Mouse (Mus musculus) CD4-positive, CD25-positive, alpha-beta regulatory T cell, adult 2 months (primary cell): ENCODE results near the gene Nhlrc1.
A peak's percentile ranks its signal among the peaks of the same experiment; 100 is the strongest.

Experiments used
- DNase-seq: peaks from one replicate; pipeline ENCODE4 v3.0.0-alpha.2; 2012; ENCODE audit warnings: low read depth, low spot score

Gene Nhlrc1

DNA sequence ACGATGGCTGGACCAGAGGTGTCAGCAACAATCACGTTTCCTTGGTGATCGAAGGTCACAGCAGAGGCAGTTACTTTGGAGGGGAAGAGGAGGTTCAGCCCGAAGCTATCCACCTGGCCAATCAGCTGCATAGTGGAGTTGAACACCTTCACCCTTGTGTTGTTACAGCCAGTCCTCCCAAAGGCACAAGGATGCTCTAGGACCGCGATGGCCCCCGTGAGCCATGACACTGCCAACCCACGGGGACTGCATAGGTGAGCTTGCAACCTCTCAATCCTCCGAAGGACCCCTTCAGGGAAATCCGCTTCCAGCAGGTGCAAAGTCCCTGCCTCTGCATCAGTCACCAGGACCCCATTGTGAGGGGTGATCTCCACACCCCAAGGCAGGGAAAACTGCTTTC is 910 bp downstream of the Nhlrc1 start:
- no peak for DNase-seq

DNA sequence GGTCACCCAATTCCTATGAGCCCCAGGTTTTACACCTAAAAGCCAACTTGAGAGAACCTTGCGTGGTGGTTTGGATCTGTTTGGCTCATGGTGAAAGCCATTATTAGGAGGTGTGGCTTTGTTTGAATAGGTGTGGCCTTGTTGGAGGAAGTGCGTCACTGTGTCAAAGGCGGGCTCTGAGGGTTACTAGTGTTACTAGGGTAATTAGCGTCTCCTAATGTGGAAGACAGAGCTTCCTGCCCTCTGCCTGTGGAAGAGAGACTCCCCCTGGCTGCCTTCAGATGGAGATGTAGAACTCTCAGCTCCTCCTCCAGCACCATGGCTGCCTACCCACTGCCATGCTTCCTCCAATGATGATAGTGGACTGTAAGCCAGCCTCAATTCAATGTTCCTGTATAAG is 13.1 kb downstream of the Nhlrc1 start:
- DNase-seq, result no peak

DNA sequence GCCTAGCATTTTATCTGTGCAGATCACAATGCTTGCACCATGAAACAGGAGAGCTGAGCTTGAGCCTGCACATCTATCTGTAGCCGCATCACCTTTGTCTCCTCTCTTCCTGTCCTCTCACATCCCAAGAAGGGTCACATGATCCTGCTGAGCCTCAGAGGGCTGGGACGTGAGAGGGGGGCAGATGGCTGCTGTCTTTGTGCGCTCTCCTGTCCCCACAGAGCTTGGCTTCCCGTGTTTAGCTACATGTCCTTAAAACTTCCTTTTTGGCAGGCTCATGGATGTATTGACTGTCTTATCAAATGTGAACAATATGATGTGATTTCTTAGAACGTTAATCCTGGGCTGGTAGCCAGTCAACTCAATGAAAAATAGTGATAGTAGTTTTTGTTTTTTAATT is 15.2 kb downstream of the Nhlrc1 start:
- no peak for DNase-seq

DNA sequence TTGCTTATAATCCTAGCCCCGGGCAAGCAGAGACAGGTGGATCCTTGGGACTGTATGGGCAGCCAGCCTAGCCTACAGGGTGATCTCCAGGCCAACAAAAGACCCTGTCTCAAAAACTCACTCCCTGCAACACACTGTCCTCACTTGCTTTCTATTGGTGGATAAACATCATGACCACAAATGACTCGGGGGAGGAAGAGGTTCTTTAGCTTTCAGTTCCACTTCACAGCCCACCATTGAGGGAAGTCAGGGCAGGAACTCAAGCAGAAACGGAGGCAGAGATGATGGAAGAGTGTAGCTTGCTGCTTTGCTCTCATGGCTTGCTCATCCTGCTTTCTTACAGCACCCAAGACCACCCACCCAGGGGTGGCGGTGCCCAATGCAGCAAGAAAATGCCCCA is 17.3 kb downstream of the Nhlrc1 start:
- DNase-seq, result no peak

DNA sequence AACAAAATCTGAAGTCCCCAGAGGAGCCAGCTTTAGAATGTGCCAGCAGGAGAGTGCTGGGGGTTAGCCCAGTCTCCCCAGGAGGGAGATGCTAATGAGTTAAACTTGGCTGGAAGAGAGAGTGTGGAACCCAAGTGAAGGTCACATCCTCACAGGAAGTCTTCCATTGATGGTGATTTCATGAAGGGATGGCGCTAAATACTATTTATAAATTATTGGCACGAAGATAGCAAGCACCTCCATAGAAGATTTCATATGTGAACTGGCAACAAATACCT is 21.4 kb downstream of the Nhlrc1 start:
- DNase-seq, result no peak

DNA sequence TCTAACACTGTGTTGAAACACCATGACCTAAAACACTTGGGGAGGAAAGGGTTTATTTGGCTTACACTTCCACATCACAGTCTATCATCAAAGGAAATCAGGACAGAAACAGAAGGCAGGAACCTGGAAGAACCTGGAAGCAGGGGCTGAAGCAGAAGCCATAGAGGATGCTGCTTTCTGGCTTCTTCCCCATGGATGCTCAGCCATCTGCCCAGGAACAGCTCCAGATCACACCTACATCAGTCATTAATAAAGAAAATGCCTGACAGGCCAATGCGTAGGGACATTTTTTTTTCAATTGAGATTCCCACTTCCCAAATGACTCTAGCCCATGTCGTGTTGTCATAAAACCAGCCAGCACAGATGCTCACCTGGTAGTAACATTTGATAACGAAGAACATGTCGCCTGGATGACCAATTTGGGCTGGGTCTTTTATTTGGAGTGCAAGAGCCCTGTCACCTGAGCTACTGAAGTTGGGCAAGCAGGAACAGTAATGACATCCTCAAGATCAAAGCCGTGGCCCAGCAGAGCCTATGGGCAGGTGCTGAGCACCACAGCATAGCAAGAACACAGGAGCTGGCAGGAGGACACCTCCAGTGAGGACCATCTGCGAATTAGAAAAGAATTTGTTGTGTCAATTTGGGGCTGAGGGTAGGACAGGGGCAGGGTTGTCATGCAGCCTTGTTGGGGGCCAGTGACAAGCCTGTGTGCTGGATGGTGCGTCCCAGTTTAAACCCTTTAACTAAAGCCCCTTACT is 22.0 kb downstream of the Nhlrc1 start:
- no peak for DNase-seq

DNA sequence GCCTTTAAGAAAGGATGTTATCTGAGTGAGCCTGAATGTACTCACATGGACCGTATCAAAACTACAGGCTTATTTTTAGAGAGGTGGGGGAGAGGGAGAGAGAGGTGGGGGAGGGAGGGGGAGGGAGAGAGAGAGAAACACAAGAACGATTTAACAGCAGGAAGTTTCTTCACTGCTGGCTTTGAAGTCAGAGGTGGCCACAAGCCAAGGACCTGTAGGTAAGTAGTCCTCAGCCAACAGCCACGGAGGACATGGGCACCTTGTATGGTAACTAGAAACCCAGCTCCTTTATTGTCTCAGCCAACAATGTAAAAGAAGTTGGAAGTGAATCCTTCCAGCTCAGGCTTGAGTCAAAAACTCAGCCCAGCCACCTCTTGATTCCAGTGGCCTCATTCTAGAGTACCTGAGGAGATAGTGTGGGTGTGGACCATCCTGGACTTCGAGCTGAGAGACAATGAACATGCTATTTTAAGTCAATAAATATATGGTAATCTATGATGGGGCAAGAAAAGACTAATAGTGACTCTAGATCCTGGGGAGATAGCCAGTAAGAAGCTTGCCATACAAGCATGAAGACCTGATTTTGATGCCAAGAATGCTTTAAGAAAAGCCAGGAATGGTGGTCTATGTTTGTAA is 24.2 kb downstream of the Nhlrc1 start:
- no peak for DNase-seq

DNA sequence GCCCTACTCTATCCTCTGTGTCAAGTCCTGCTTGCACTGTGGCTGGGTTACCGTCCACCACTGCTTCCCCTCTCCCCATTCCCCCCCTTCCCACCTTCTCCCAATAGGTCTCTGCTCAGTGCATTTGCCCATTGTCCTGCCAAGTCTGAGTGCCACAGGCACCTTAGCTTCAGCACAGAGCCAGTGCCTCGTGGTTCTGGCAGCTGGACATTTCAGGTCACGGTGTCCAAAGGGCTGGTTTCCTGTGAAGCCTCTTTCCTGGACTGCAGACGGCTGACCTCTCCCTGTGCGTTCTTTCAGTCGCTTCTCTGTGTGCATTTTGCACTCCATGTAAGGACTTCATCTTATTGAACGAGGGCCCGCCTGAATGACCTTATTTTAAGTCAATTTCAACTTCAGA is 26.7 kb downstream of the Nhlrc1 start:
- no peak for DNase-seq

DNA sequence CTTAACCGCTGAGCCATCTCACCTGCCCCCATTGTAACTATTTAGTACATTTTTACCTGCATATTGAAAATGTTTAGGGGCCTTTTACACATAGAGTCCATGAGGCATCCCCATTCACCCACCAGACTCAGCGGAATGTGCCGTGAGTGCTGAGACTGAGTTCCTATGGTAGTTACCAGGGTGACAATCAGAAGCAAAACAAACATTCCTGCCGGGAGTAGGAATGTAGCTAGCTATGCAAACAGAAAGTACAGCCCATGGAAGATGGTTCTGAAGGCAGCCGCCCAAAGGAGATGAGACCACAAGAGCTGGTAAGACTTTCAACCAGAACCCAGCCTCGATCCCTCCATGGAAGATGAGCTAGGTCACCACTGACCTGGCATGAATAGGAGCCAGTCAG is 28.4 kb downstream of the Nhlrc1 start:
- DNase-seq, result no peak

DNA sequence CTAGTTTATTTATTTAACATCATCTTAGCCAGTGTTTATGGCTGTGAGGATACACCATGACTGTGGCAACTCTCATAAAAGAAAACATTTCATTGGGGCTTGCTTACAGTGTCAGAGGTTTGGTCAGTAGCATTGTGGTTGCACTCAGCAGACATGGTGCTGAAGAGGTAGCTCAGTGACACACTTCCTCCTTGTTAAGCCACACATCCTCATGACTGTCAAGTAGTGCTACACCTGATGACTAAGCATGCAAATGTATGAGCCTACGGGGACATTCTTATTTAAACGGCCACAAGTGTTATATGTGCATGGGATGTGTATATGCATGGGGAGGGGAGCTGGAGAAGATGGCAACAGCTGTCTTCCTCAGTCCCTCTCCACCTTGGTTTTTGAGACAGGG is 30.8 kb downstream of the Nhlrc1 start:
- DNase-seq, result peak; percentile 32

DNA sequence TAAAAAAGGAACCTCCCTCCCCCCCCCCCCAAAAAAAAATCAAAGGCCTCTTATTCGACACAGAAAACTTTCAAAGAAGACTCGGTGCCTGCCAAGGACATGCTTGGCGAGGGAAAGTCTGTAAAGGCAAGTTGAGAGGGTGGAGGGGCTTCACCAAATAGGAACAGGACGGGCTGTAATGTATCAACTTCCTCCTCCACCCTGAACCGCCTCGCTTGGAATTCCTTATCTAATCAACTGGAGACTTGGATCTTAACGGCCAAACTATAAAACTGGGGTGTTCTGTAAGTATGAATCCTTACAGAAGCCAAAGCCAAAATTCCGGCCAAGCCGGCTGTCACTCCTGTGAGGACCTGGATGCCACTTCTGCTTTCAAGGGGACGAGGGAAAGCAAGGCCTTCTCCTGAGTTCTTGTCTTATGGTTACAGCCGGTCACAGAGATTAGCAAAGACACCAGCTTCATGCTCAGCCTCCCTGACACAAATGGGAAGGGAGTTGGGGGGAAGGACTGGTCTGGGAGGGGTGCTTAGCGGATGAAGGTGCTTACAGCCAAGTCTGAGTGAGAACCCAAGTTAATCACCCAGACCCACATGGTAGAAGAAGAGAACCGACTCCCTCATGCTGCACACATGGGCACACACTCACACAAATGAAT is 34.7 kb downstream of the Nhlrc1 start:
- no peak for DNase-seq

DNA sequence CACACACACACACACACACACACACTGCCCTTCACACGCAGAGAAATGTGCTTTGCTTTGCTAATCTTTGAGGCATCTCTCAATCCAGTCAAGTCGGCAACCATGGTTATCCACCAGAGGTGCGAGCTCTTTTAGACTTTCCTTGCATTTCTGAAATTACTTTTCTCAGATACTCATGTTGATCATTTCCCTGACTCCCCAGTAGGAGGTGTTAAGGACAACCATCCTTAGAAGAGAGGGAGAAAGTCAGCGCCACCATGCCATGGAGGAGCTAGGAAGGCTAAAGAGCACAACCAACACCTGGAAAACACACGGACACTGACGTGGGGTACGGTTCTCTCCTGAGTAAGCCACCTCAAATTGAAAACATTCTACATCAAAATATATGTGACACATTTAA is 38.1 kb downstream of the Nhlrc1 start:
- peak; percentile 8 for DNase-seq

DNA sequence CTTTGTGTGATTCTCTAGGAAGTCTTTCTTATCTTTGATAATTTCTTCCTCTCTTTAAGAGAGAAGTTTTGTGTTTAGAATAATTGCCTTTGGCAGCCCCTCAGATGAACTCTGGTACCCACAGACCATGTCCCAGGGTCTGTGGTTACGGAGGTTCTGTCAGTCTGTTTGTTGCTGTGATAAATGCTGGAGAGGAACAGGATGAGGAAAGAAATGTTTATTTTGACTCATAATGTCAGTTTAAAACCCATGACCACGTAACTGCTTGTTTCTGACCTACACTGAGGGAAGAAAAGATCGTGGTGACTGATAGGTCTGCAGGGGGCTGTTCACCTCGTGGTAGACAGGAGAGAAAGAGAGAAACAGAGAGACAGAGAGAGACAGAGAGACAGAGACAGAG is 38.7 kb downstream of the Nhlrc1 start:
- no peak for DNase-seq

DNA sequence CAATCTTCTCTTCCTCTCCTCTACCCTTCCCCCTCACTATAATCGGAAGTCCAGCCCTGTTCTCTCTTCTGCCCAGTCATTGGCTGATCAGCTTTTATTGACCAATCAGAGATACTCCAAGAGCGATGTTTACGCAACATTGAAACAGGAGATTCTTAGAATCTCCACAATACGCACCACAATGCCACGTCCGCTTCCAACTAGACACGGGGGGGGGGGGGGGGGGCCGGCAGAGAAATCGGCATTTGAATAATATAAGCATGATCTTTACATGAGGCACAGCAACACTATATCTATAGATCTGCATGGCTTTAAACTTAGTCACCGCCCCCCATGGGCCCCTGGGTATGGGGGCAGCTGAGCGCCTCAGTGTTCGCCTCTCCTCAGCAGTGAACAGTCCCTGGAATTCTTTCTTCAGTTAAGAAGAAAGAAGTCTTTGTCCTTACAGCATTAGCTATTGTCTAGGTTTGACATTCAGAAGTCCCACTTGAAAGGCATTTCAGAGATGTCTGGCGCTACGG is 39.6 kb downstream of the Nhlrc1 start:
- DNase-seq, result peak; percentile 31

DNA sequence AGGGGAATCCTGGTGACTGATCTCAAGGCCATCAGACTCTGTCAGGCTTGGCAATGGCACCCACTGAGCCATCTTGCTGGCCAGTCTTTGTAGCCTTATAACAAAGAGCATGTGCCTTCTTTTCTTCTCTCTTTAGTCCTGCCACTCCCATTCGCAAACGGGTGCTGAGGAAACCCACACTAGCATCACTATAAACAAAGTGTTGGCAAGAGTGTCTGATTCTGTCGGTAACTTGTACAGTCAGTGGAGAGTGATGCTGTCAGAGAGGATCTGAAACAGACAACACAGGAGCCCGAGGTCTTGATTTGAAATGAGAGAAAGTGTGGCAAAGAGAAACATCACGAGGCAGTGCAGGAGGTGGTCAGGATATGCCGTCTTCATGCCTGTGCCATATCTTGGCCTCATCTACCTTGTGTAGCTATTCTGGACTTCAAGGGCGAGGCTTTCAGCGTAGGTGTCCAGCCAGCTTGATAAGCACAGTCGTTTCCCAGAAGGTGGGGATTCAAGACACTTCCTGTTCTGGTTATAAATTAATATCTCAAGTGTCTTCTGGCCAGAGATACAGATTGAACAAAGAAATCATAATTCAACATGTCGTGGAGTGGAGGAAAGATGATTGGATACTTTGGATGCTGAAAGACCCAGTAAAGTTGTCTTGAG is 44.2 kb downstream of the Nhlrc1 start:
- no peak for DNase-seq

DNA sequence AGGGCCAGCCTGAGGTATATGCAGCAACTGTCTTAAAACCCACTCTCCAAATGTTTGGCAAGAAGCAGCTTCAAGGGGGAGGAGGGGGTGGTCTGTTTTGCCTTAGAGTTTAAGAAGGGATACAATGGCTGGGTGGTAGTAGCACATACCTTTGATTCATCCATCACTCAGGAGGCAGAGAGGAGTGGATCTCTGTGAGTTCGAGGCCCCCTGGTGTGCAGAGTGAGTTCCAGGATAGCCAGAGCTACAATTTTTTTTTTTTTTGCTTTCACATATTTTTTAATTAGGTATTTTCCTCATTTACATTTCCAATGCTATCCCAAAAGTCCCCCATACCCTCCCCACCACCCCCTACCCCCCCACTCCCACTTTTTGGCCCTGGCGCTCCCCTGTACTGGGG is 46.0 kb downstream of the Nhlrc1 start:
- peak; percentile 27 for DNase-seq

DNA sequence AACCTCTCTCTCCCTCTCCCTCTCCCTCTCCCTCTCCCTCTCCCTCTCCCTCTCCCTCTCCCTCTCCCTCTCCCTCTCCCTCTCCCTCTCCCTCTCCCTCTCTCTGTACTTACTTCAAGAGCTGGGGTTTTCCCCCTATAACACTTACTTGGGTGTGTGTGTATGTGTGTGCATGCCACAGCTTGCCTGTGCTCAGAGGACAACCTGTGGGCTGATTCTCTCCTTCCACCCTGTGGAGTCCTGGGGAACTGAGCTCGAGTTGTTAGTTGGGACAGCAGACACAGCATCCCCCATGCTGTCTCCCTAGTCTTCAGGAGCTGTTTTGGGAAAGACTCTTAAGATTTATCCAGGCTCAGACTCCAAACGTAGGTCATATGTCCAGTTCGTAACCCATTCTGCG is 47.3 kb downstream of the Nhlrc1 start:
- no peak for DNase-seq
